Mouse (Mus musculus) left cerebral cortex, adult 9 months (tissue): ENCODE measurements at regions not wholly inside any gene's neighbourhood (a gene's known extent, or its start where the extent isn't known, plus 50 kb on each side); places are given as distances from the start of the nearest gene placed in this dataset.
"Not testable (repeated sequence)": the region's sequence is repeated elsewhere in the genome, so short reads cannot be mapped to it uniquely, and the experiment has no call there.

ENCODE experiments used
- DNase-seq, 2 experiments: peaks; one replicate each; pipeline ENCODE4 v3.0.0; 2022; ENCODE audit warnings: low spot score in 2 of 2

DNA sequence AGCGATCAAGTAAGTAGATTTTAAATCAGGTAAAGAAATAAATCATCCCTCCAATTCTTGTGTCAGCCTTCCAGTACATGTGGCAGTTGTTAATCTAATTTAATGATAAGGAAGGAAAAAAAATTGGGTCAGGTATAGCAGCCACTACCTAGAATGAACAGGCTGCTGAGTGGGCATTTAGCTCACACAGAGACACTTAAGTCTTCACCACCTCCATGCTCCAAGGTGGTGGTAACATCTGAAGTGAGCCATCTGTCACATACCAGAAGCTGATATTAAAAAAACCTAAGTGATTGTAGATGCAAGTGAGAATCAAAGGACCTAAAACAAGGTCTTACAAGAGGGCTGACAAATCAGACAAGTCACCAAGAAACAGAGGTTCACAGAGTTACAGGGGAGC, 549.6 kb upstream of the Chordc1 start:
- peak in 1 of 2 experiments; percentile 16 for DNase-seq

DNA sequence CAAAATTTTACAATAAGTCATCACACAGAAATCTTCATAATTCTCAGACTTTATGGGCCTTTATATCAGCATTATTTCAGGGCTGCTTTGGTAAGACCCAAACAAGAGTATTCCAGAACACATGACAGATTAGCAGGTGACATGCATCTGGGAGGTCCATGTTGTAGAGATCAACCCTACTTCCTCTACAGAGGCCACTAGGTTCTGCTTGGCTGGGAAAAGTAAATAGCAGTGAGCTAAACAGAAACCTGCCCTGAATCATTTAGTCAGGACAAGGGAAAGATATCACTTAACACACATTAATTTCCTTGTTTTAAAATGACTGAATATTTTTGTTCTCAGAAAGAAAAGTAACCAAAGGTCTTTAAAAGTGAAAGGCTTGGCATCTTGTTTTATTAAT, 546.7 kb upstream of the Chordc1 start:
- no peak for DNase-seq

GRCm38 (mm10) chr9:17745684-17746083, 546.2 kb upstream of the Chordc1 start:
- no peak for DNase-seq

DNA sequence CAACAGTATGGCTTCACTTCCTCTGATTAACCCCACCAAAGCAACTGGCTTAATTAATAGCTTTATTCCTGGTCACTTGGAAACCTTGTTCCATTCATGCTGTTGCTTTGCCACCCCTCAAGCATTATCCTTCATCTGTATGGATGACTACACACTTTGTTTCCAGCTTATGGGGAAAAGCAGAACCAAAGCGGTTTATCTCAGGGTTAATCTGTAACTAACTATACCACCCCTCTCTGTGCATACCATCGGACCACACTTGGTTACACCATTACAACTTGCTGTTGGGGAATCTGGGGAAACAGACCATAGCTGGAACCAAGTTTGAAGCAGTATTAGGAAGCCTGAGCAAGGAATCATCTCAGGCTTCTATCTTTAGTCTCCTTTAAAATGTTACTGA, 500.1 kb upstream of the Chordc1 start:
- DNase-seq: not testable (repeated sequence)

DNA sequence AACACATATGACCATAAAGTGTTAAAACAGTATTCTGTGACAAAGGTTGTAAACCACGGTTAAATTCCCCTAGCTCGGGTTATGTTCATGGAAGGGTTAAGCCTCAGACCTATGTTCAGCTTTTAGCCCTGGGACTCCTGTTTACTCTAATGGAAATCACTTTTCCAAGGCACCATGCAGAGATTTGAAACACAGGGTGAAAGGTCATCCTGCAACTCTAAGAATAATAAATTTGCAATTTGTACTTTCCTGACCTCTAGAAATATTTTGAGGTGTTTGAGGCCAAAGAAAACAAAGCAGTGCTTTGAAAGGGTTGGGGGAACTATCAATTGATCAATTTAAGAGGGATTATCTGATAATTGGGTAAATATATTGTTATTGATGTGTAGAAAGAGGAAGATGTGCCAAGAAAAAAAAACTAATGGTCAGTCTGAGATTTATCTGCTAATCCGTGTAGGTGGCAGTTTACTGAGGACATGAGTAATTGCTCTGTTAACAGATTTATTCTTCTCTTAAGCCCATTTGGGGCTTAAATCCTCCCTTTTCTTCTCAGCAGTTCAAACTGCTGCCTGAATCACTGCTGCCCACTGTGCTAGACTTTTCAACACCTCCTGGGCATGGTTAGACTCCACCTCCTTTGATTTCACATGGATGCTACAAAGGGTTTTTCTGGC, 475.1 kb upstream of the Chordc1 start:
- DNase-seq: no peak

DNA sequence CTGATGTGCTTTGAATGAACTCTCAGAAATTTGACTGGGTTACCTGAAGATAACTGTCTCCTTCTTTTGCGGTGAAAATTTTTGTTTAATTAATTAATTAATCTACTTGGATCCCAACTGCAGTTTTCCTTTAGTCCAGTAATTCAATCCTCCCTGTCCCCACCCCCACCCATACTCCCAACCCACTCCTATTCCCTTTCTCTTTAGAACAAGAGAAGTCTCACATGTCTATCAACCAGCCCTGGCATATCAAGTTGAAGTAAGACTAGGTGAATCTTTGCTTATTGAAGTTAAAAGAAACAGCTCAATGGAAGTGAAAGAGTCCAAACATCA, 474.6 kb upstream of the Chordc1 start:
- no peak for DNase-seq

DNA sequence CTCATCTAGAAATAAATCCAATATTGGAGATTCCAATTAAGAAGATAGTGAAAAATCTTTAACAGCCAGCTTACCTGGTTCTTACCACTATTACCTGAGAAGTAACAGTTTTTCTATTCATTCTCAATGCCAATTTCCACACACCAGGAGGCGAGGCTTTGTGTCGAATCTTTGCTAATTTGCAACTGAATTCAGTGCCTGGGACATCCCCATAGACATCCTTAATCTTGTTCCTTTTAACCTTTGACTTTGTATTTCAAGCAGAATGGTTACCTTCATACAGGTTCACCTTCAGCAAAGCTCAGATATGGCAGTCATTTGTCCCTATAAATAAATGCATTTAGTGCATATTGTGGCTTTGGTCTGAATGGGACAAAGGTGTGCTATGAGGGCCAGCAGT, 426.4 kb upstream of the Chordc1 start:
- no peak for DNase-seq

DNA sequence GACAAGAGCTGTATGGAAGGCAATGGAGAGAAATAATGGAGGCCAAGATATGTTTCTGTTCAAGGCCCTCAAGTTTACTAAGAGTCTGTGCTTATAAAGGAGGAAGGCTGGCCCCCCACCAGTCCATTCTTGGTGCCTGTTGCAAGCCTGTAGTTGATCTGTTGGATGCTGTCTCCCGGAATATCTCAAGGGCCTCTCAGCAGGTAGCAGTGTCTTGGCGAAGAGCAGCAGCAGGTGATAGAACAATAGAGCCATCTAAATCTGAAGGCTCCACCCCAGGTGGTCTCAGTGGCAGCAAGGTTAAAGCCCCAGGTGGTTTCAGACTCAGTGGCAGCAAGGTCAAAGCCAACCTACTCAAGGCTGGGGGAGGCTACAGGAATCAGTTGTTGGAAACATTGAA, 417.1 kb upstream of the Chordc1 start:
- DNase-seq: no peak
